Mouse (Mus musculus) thymus, postnatal 25 days (tissue): ENCODE data around the gene Ccdc88a.
"Not testable (repeated sequence)": the region's sequence is repeated elsewhere in the genome, so short reads cannot be mapped to it uniquely, and the experiment has no call there.

ENCODE experiments used
- DNase-seq: peaks from one replicate; pipeline ENCODE4 v3.0.0; 2022

Ccdc88a gene

GRCm38 (mm10) chr11:29493135-29493534 lies 119.7 kb downstream of the Ccdc88a start:
- no peak for DNase-seq

- no peak for DNase-seq
These were observed 123.5 kb downstream of the Ccdc88a start for GRCm38 (mm10) chr11:29496962-29497361.

GRCm38 (mm10) chr11:29503948-29504893 lies 130.8 kb downstream of the Ccdc88a start:
- DNase-seq = no peak

GRCm38 (mm10) chr11:29504899-29505625 lies 131.6 kb downstream of the Ccdc88a start:
- no peak for DNase-seq

- no peak for DNase-seq
These were observed 136.0 kb downstream of the Ccdc88a start for GRCm38 (mm10) chr11:29509421-29509820.

GRCm38 (mm10) chr11:29512818-29513535 lies 139.5 kb downstream of the Ccdc88a start:
- no peak for DNase-seq

- DNase-seq = no peak
These were observed 140.8 kb downstream of the Ccdc88a start for GRCm38 (mm10) chr11:29514325-29514681.

- DNase-seq = peak; percentile 93
These were observed 141.4 kb downstream of the Ccdc88a start, which contains the start of gene Prorsd1 for GRCm38 (mm10) chr11:29514682-29515412. Gene Prorsd1 (minus strand): TSS chr11:29515033.

- peak; percentile 69 for DNase-seq
These were observed 152.7 kb downstream of the Ccdc88a start, which contains the start of gene Mtif2 for GRCm38 (mm10) chr11:29525988-29526794. Gene Mtif2 (plus strand): TSS chr11:29526408.

- no peak for DNase-seq
These were observed 164.7 kb downstream of the Ccdc88a start for GRCm38 (mm10) chr11:29538201-29538600.

GRCm38 (mm10) chr11:29544225-29544945 lies 170.9 kb downstream of the Ccdc88a start:
- no peak for DNase-seq

GRCm38 (mm10) chr11:29545150-29545752 lies 171.8 kb downstream of the Ccdc88a start:
- DNase-seq = not testable (repeated sequence)

GRCm38 (mm10) chr11:29546297-29546696 lies 172.8 kb downstream of the Ccdc88a start:
- not testable (repeated sequence) for DNase-seq

GRCm38 (mm10) chr11:29546762-29547161 lies 173.3 kb downstream of the Ccdc88a start:
- no peak for DNase-seq

GRCm38 (mm10) chr11:29547249-29547751 lies 173.8 kb downstream of the Ccdc88a start:
- DNase-seq = no peak

GRCm38 (mm10) chr11:29547752-29548503 lies 174.5 kb downstream of the Ccdc88a start, which contains the start of the genes Clhc1 and Rps27a:
Gene Clhc1 (plus strand): TSS chr11:29547950.
Gene Rps27a (minus strand): TSS chr11:29548109.
- peak; percentile 95 for DNase-seq

GRCm38 (mm10) chr11:29548504-29549424 lies 175.3 kb downstream of the Ccdc88a start:
- peak; percentile 11 for DNase-seq

GRCm38 (mm10) chr11:29549425-29549778 lies 175.9 kb downstream of the Ccdc88a start:
- no peak for DNase-seq
